Mouse (Mus musculus) liver, embryonic 14.5 days (tissue): Measurements from ENCODE around the gene Lama5.

Experiments used
- CTCF ChIP-seq: IDR thresholded peaks from 2 replicates; pipeline ENCODE4 v1.5.1; 2016; ENCODE audit warnings: antibody characterized with exemption, low read depth, control low read depth
- EP300 ChIP-seq: IDR thresholded peaks from 2 replicates; pipeline ENCODE4 v1.6.1; 2016; ENCODE audit warnings: antibody characterized with exemption, low read depth

GRCm38 (mm10) chr2:180270537-180271255, 45.0 kb upstream of the Lama5 start:
- no peak for TF ChIP-seq CTCF
- TF ChIP-seq EP300 = no peak
